Mouse (Mus musculus) liver, embryonic 16.5 days (tissue): Measurements from ENCODE around the gene Olfr678. TPM values are rescaled to one million over a fixed set of nuclear protein-coding genes. Genes with fewer than 3 reads are reported as not detected.
"Not testable (repeated sequence)": the region's sequence is repeated elsewhere in the genome, so short reads cannot be mapped to it uniquely, and the experiment has no call there.

Experiments
- ATAC-seq: fragments of 200-750 bp; cut with Nextera tagmentation; 2 replicates; pipeline ENCODE4 v1.8.0; 2017; ENCODE audit warnings: low read depth, mild to moderate bottlenecking, moderate number of reproducible peaks, moderate library complexity
- H3K27ac ChIP-seq: fragments of 300-500 bp; sonication (generic); 2 replicates; pipeline ENCODE4 v1.5.1; 2014; ENCODE audit warnings: mild to moderate bottlenecking, low read length
- H3K27me3 ChIP-seq: fragments of 300-500 bp; sonication (generic); 2 replicates; pipeline ENCODE4 v1.6.1; 2014; ENCODE audit warnings: low read depth, low read length, mixed read lengths; ENCODE audit not compliant: control insufficient read depth, insufficient read depth
- H3K36me3 ChIP-seq: fragments of 300-500 bp; sonication (generic); 2 replicates; pipeline ENCODE4 v1.6.1; 2014; ENCODE audit warnings: mild to moderate bottlenecking; ENCODE audit not compliant: control insufficient read depth, insufficient read depth
- H3K4me1 ChIP-seq: fragments of 300-500 bp; sonication (generic); 2 replicates; pipeline ENCODE4 v1.6.1; 2014; ENCODE audit warnings: low read depth, low read length, mixed read lengths; ENCODE audit not compliant: control insufficient read depth
- H3K4me2 ChIP-seq: fragments of 300-500 bp; sonication (generic); 2 replicates; pipeline ENCODE4 v1.6.1; 2014; ENCODE audit warnings: low read depth, low read length, mixed read lengths
- H3K4me3 ChIP-seq: fragments of 300-500 bp; sonication (generic); 2 replicates; pipeline ENCODE4 v1.5.1; 2014; ENCODE audit warnings: low read depth, mild to moderate bottlenecking, low read length
- H3K9ac ChIP-seq: fragments of 300-500 bp; sonication (generic); 2 replicates; pipeline ENCODE4 v1.6.1; 2014; ENCODE audit warnings: low read depth, low read length
- H3K9me3 ChIP-seq: fragments of 300-500 bp; sonication (generic); replicated peaks from 2 replicates; pipeline ENCODE4 v1.6.1; 2016; ENCODE audit warnings: low read length; ENCODE audit not compliant: control insufficient read depth
- WGBS: fragments of 180-500 bp; shearing (Covaris S2); extraction: QIAGEN DNeasy Blood & Tissue Kit; methylation state at CpG from one replicate; pipeline ENCODE4 v1.1.7; 2014; ENCODE audit not compliant: insufficient replicate concordance; 5-methylcytosine and 5-hydroxymethylcytosine counted together
- polyA plus RNA-seq: library from polyadenylated mRNA; unstranded; fragments of >200 nt; fragmentation: Nextera tagmentation; extraction: Ambion mirVana; gene quantifications from 2 replicates; pipeline ENCODE4 v1.2.1, GENCODE M21; 2015

Olfr678 gene
- not detected in 2 replicates for polyA plus RNA-seq

- no peaks in the 10 kb centered on the region for H3K27me3 ChIP-seq
- H3K27ac ChIP-seq = no peak within 1 kb of the TSS
- no peaks in the 10 kb centered on the region for H3K36me3 ChIP-seq
- ATAC-seq = no peak
- H3K4me1 ChIP-seq = no peaks in the 10 kb centered on the region
- no peak within 1 kb of the TSS for H3K9ac ChIP-seq
- H3K9me3 ChIP-seq = no peaks in the 10 kb centered on the region
- WGBS = 76% methylated on average over 1 of the region's 1 CpGs
- H3K4me3 ChIP-seq = no peak within 1 kb of the TSS
- no peak within 1 kb of the TSS for H3K4me2 ChIP-seq
Measured at GRCm38 (mm10) chr7:105064175-105064574, at the start of gene Olfr678. TSS of gene Olfr678 (plus strand) at chr7:105064475.

- H3K9me3 ChIP-seq = no peaks in the 10 kb centered on the region
- 50% methylated on average over 1 of the region's 1 CpGs for WGBS
- no peaks in the 10 kb centered on the region for H3K27me3 ChIP-seq
- H3K36me3 ChIP-seq = no peaks in the 10 kb centered on the region
- H3K27ac ChIP-seq = no peak overlapping the region
- H3K4me1 ChIP-seq = no peaks in the 10 kb centered on the region
- no peak overlapping the region for H3K4me2 ChIP-seq
- ATAC-seq = no peak
- H3K9ac ChIP-seq = no peak overlapping the region
- no peak overlapping the region for H3K4me3 ChIP-seq
Measured at GRCm38 (mm10) chr7:105022530-105022929, 41.7 kb upstream of the Olfr678 start.

GRCm38 (mm10) chr7:105028360-105028759 lies 35.9 kb upstream of the Olfr678 start, which contains the start of gene Olfr675:
TSS of gene Olfr675 (minus strand) at chr7:105028460.
- Histone ChIP-seq H3K9me3 (no peaks in the 10 kb centered on the region), H3K36me3 (no peaks in the 10 kb centered on the region), H3K4me1 (no peaks in the 10 kb centered on the region), H3K9ac (no peak within 1 kb of the TSS), H3K4me3 (no peak within 1 kb of the TSS), H3K4me2 (no peak within 1 kb of the TSS), H3K27me3 (no peaks in the 10 kb centered on the region), H3K27ac (no peak within 1 kb of the TSS)
- ATAC-seq = no peak
- 39% methylated on average over 1 of the region's 1 CpGs for WGBS

GRCm38 (mm10) chr7:105032398-105032797 lies 31.9 kb upstream of the Olfr678 start, which contains the start of gene Olfr676:
TSS of gene Olfr676 (plus strand) at chr7:105032698.
- Histone ChIP-seq H3K9me3 (no peaks in the 10 kb centered on the region), H3K4me2 (no peak within 1 kb of the TSS), H3K9ac (no peak within 1 kb of the TSS), H3K4me3 (no peak within 1 kb of the TSS), H3K27ac (no peak within 1 kb of the TSS), H3K4me1 (no peaks in the 10 kb centered on the region), H3K27me3 (no peaks in the 10 kb centered on the region), H3K36me3 (no peaks in the 10 kb centered on the region)
- no peak for ATAC-seq

GRCm38 (mm10) chr7:105033836-105034235 lies 30.4 kb upstream of the Olfr678 start:
- H3K27ac ChIP-seq, H3K4me3 ChIP-seq, H3K4me2 ChIP-seq, H3K36me3 ChIP-seq, ATAC-seq, H3K9ac ChIP-seq, H3K27me3 ChIP-seq, H3K4me1 ChIP-seq, H3K9me3 ChIP-seq: not testable (repeated sequence)
- WGBS = 38% methylated on average over 5 of the region's 5 CpGs

GRCm38 (mm10) chr7:105058951-105059350 lies 5.3 kb upstream of the Olfr678 start:
- no peaks in the 10 kb centered on the region for H3K27me3 ChIP-seq
- H3K36me3 ChIP-seq = no peaks in the 10 kb centered on the region
- H3K4me1 ChIP-seq = no peaks in the 10 kb centered on the region
- no peaks in the 10 kb centered on the region for H3K9me3 ChIP-seq
- H3K4me3 ChIP-seq = no peak overlapping the region
- H3K9ac ChIP-seq = no peak overlapping the region
- ATAC-seq = no peak
- no peak overlapping the region for H3K27ac ChIP-seq
- no peak overlapping the region for H3K4me2 ChIP-seq

- ATAC-seq = no peak
- Histone ChIP-seq H3K27me3 (no peaks in the 10 kb centered on the region), H3K4me3 (no peak within 1 kb of the TSS), H3K4me2 (no peak within 1 kb of the TSS), H3K9ac (no peak within 1 kb of the TSS), H3K4me1 (no peaks in the 10 kb centered on the region), H3K27ac (no peak within 1 kb of the TSS), H3K9me3 (no peaks in the 10 kb centered on the region), H3K36me3 (no peaks in the 10 kb centered on the region)
- WGBS = 19% methylated on average over 1 of the region's 1 CpGs
Measured at GRCm38 (mm10) chr7:105080905-105081304, 16.6 kb downstream of the Olfr678 start, which contains the start of gene Olfr679. TSS of gene Olfr679 (plus strand) at chr7:105081205.

GRCm38 (mm10) chr7:105092717-105093116 lies 28.4 kb downstream of the Olfr678 start, which contains the start of gene Olfr680-ps1:
TSS of gene Olfr680-ps1 (minus strand) at chr7:105092817.
- not testable (repeated sequence) for H3K9me3 ChIP-seq, H3K4me2 ChIP-seq, H3K4me1 ChIP-seq, H3K36me3 ChIP-seq, H3K27ac ChIP-seq, H3K27me3 ChIP-seq, ATAC-seq, H3K4me3 ChIP-seq, H3K9ac ChIP-seq

- Histone ChIP-seq H3K36me3 (no peaks in the 10 kb centered on the region), H3K4me3 (no peak within 1 kb of the TSS), H3K4me2 (no peak within 1 kb of the TSS), H3K9me3 (no peaks in the 10 kb centered on the region), H3K27me3 (no peaks in the 10 kb centered on the region), H3K27ac (no peak within 1 kb of the TSS), H3K9ac (no peak within 1 kb of the TSS), H3K4me1 (no peaks in the 10 kb centered on the region)
- ATAC-seq = no peak
Measured at GRCm38 (mm10) chr7:105116536-105116935, 52.3 kb downstream of the Olfr678 start, which contains the start of gene Olfr681. TSS of gene Olfr681 (plus strand) at chr7:105116836.
